Mouse (Mus musculus) neural tube, embryonic 11.5 days (tissue): Measurements from ENCODE around the gene Fam228b. TPM values are rescaled to one million over a fixed set of nuclear protein-coding genes. Genes with fewer than 3 reads are reported as not detected.
"Not testable (repeated sequence)": the region's sequence is repeated elsewhere in the genome, so short reads cannot be mapped to it uniquely, and the experiment has no call there.

Source experiments
- ATAC-seq: fragments of 200-750 bp; cut with Nextera tagmentation; 2 replicates; pipeline ENCODE4 v1.8.0; 2017; ENCODE audit warnings: moderate number of reproducible peaks, mild to moderate bottlenecking, moderate TSS enrichment, moderate library complexity; ENCODE audit not compliant: insufficient read depth, low FRiP score, low TSS enrichment
- DNase-seq: peaks from one replicate; pipeline ENCODE4 v3.0.0-alpha.2; 2015; ENCODE audit warnings: low spot score
- H3K27ac ChIP-seq: fragments of 300-500 bp; sonication (generic); 2 replicates; pipeline ENCODE4 v1.5.1; 2014; ENCODE audit warnings: low read depth, mild to moderate bottlenecking, low read length
- H3K27me3 ChIP-seq: fragments of 300-500 bp; sonication (generic); 2 replicates; pipeline ENCODE4 v1.6.1; 2014; ENCODE audit warnings: mild to moderate bottlenecking, low read length, mixed read lengths; ENCODE audit not compliant: control insufficient read depth, insufficient read depth
- H3K36me3 ChIP-seq: fragments of 300-500 bp; sonication (generic); 2 replicates; pipeline ENCODE4 v1.6.1; 2014; ENCODE audit warnings: mild to moderate bottlenecking, low read length, moderate library complexity, mixed read lengths; ENCODE audit not compliant: control insufficient read depth, insufficient read depth
- H3K4me1 ChIP-seq: fragments of 300-500 bp; sonication (generic); 2 replicates; pipeline ENCODE4 v1.6.1; 2014; ENCODE audit warnings: low read length, mixed read lengths; ENCODE audit not compliant: control insufficient read depth, insufficient read depth
- H3K4me2 ChIP-seq: fragments of 300-500 bp; sonication (generic); 2 replicates; pipeline ENCODE4 v1.6.1; 2014; ENCODE audit warnings: low read depth, mild to moderate bottlenecking, moderate library complexity
- H3K4me3 ChIP-seq: fragments of 300-500 bp; sonication (generic); 2 replicates; pipeline ENCODE4 v1.5.1; 2014; ENCODE audit warnings: low read depth, low read length
- H3K9ac ChIP-seq: fragments of 300-500 bp; sonication (generic); 2 replicates; pipeline ENCODE4 v1.6.1; 2014; ENCODE audit warnings: mild to moderate bottlenecking, low read length
- H3K9me3 ChIP-seq: fragments of 300-500 bp; sonication (generic); 2 replicates; pipeline ENCODE4 v1.6.1; 2016; ENCODE audit warnings: low read length; ENCODE audit not compliant: control insufficient read depth
- WGBS: fragments of 180-500 bp; shearing (Covaris S2); extraction: QIAGEN DNeasy Blood & Tissue Kit; methylation state at CpG from one replicate; pipeline ENCODE4 v1.1.7; 2014; 5-methylcytosine and 5-hydroxymethylcytosine counted together
- polyA plus RNA-seq: library from polyadenylated mRNA; unstranded; fragments of >200 nt; fragmentation: Nextera tagmentation; extraction: Ambion mirVana; gene quantifications from 2 replicates; pipeline ENCODE4 v1.2.1, GENCODE M21; 2014

Fam228b gene
- 3.5 and 3.9 TPM in 2 replicates for polyA plus RNA-seq

GRCm38 (mm10) chr12:4768492-4769332, at the start of gene Fam228b, which contains the start of gene Pfn4:
Fam228b (minus strand) TSS chr12:4769267.
Pfn4 (plus strand) TSS chr12:4769022.
- WGBS = 5% methylated on average over 57 of the region's 61 CpGs
- ATAC-seq = peak; percentile 99
- no peaks in the 10 kb centered on the region for H3K4me1 ChIP-seq
- H3K9ac ChIP-seq = peak within 1 kb of the TSS; percentile 88
- DNase-seq = peak; percentile 97
- H3K36me3 ChIP-seq = no peaks in the 10 kb centered on the region
- no peaks in the 10 kb centered on the region for H3K27me3 ChIP-seq
- H3K27ac ChIP-seq = peak within 1 kb of the TSS; percentile 90
- H3K4me3 ChIP-seq = peak within 1 kb of the TSS; percentile 65
- H3K9me3 ChIP-seq = no peaks in the 10 kb centered on the region
- H3K4me2 ChIP-seq = peak within 1 kb of the TSS; percentile 60

GRCm38 (mm10) chr12:4817361-4818101, 48.5 kb upstream of the Fam228b start, which contains the start of gene Sf3b6:
Sf3b6 (plus strand) TSS chr12:4817544.
- Histone ChIP-seq H3K27me3 (no peaks in the 10 kb centered on the region), H3K27ac (peak within 1 kb of the TSS; percentile 65), H3K9ac (peak within 1 kb of the TSS; percentile 64), H3K4me3 (peak within 1 kb of the TSS; percentile 88), H3K9me3 (no peaks in the 10 kb centered on the region), H3K36me3 (peaks cover 3% of the 10 kb centered on the region), H3K4me2 (peak within 1 kb of the TSS; percentile 86), H3K4me1 (no peaks in the 10 kb centered on the region; the same call in 1 of the 2 replicates)
- peak; percentile 98 for ATAC-seq
- under 1% methylated on average over 49 of the region's 49 CpGs for WGBS
- DNase-seq = peak; percentile 98

GRCm38 (mm10) chr12:4816680-4817360, 47.8 kb upstream of the Fam228b start:
- peak; percentile 70; the same call in 1 of the 2 replicates for ATAC-seq
- H3K4me2 ChIP-seq = peak overlapping the region; percentile 68
- WGBS = 14% methylated on average over 22 of the region's 24 CpGs

GRCm38 (mm10) chr12:4813636-4814035, 44.6 kb upstream of the Fam228b start:
- no peaks in the 10 kb centered on the region; the same call in 1 of the 2 replicates for H3K4me1 ChIP-seq
- ATAC-seq (no peak), DNase-seq (no peak)
- no peak overlapping the region for H3K4me2 ChIP-seq
- H3K9me3 ChIP-seq = no peaks in the 10 kb centered on the region
- WGBS = 90% methylated on average over 4 of the region's 4 CpGs
- no peak overlapping the region for H3K4me3 ChIP-seq
- no peak overlapping the region for H3K27ac ChIP-seq
- no peaks in the 10 kb centered on the region for H3K27me3 ChIP-seq
- no peaks in the 10 kb centered on the region for H3K36me3 ChIP-seq
- no peak overlapping the region for H3K9ac ChIP-seq

More at GRCm38 (mm10) chr12:4816680-4817360, 47.8 kb upstream of the Fam228b start:
- Histone ChIP-seq H3K27ac (peak overlapping the region; percentile 65), H3K4me3 (peak overlapping the region; percentile 88), H3K27me3 (no peaks in the 10 kb centered on the region), H3K4me1 (no peaks in the 10 kb centered on the region; the same call in 1 of the 2 replicates), H3K9me3 (no peaks in the 10 kb centered on the region), H3K36me3 (peaks cover 2% of the 10 kb centered on the region), H3K9ac (peak overlapping the region; percentile 59)
- no peak for DNase-seq

GRCm38 (mm10) chr12:4811705-4812104, 42.6 kb upstream of the Fam228b start:
- no peak overlapping the region for H3K4me3 ChIP-seq
- no peak overlapping the region for H3K4me2 ChIP-seq
- H3K4me1 ChIP-seq = no peaks in the 10 kb centered on the region
- H3K9me3 ChIP-seq = no peaks in the 10 kb centered on the region
- 68% methylated on average over 3 of the region's 3 CpGs for WGBS
- H3K36me3 ChIP-seq = no peaks in the 10 kb centered on the region
- H3K9ac ChIP-seq = no peak overlapping the region
- no peak for DNase-seq
- no peak for ATAC-seq
- no peak overlapping the region for H3K27ac ChIP-seq
- H3K27me3 ChIP-seq = no peaks in the 10 kb centered on the region

GRCm38 (mm10) chr12:4811036-4811435, 42.0 kb upstream of the Fam228b start:
- Histone ChIP-seq H3K9ac (no peak overlapping the region), H3K4me1 (no peaks in the 10 kb centered on the region), H3K36me3 (no peaks in the 10 kb centered on the region), H3K4me2 (no peak overlapping the region), H3K9me3 (no peaks in the 10 kb centered on the region), H3K4me3 (no peak overlapping the region), H3K27ac (no peak overlapping the region), H3K27me3 (no peaks in the 10 kb centered on the region)
- DNase-seq (no peak), ATAC-seq (no peak)
- 77% methylated on average over 4 of the region's 4 CpGs for WGBS

GRCm38 (mm10) chr12:4797471-4797870, 28.4 kb upstream of the Fam228b start:
- not testable (repeated sequence) for H3K9me3 ChIP-seq, H3K4me2 ChIP-seq, H3K9ac ChIP-seq, ATAC-seq, H3K4me3 ChIP-seq, DNase-seq, H3K27me3 ChIP-seq, H3K36me3 ChIP-seq, H3K4me1 ChIP-seq, H3K27ac ChIP-seq
- 80% methylated on average over 6 of the region's 6 CpGs for WGBS

- H3K36me3 ChIP-seq = no peaks in the 10 kb centered on the region
- H3K27ac ChIP-seq = no peak overlapping the region
- H3K9ac ChIP-seq = no peak overlapping the region
- no peak overlapping the region for H3K4me3 ChIP-seq
- H3K27me3 ChIP-seq = no peaks in the 10 kb centered on the region
- 73% methylated on average over 1 of the region's 1 CpGs for WGBS
- H3K4me1 ChIP-seq = no peaks in the 10 kb centered on the region
- ATAC-seq = no peak
- no peak overlapping the region for H3K4me2 ChIP-seq
- H3K9me3 ChIP-seq = no peaks in the 10 kb centered on the region
- no peak for DNase-seq
Measured at GRCm38 (mm10) chr12:4793718-4794117, 24.7 kb upstream of the Fam228b start.
